Mouse (Mus musculus) spleen, adult 2 months (tissue): ENCODE data around the gene Rad51ap1. TPM values are rescaled to one million over a fixed set of nuclear protein-coding genes. Genes with fewer than 3 reads are reported as not detected.

Experiments used
- DNase-seq, 2 experiments: peaks; one replicate each; pipeline versions ENCODE4 v3.0.0 to v3.0.0-alpha.2; 2012 to 2021; ENCODE audit warnings: low spot score in 2 of 2, low read depth in 1 of 2
- H3K27ac ChIP-seq: fragments of 200-500 bp; 2 replicates; pipeline ENCODE4 v1.5.1; 2012; ENCODE audit warnings: low read length, inconsistent platforms; ENCODE audit not compliant: insufficient read depth
- H3K27me3 ChIP-seq: fragments of 200-500 bp; 2 replicates; pipeline ENCODE4 v1.6.1; 2012; ENCODE audit warnings: mild to moderate bottlenecking, moderate library complexity, low read length, inconsistent platforms; ENCODE audit not compliant: control insufficient read depth, insufficient read depth
- H3K36me3 ChIP-seq: fragments of 200-500 bp; 2 replicates; pipeline ENCODE4 v1.6.1; 2012; ENCODE audit warnings: mild to moderate bottlenecking, low read length, inconsistent platforms; ENCODE audit not compliant: control insufficient read depth, insufficient read depth
- H3K4me1 ChIP-seq: fragments of 200-500 bp; 2 replicates; pipeline ENCODE4 v1.6.1; 2011; ENCODE audit warnings: inconsistent platforms; ENCODE audit not compliant: control insufficient read depth, insufficient read depth, insufficient read length
- H3K4me3 ChIP-seq: fragments of 200-500 bp; 2 replicates; pipeline ENCODE4 v1.5.1; 2011; ENCODE audit warnings: mild to moderate bottlenecking, inconsistent platforms; ENCODE audit not compliant: insufficient read depth, insufficient read length; ENCODE audit errors: extremely low read depth
- CTCF ChIP-seq: fragments of 200-500 bp; IDR thresholded peaks from 2 replicates; pipeline ENCODE4 v1.5.1; 2011; ENCODE audit warnings: mild to moderate bottlenecking, inconsistent platforms; ENCODE audit not compliant: insufficient read depth, insufficient read length, insufficient replicate concordance; ENCODE audit errors: extremely low read depth
- POLR2A ChIP-seq: fragments of 200-500 bp; IDR thresholded peaks from 2 replicates; pipeline ENCODE4 v1.6.1; 2011; ENCODE audit warnings: low read depth, low read length, inconsistent platforms
- WGBS: fragments of 180-500 bp; shearing (Covaris S2); methylation state at CpG from one replicate; pipeline ENCODE4 v1.1.7; 2018; 5-methylcytosine and 5-hydroxymethylcytosine counted together
- polyA plus RNA-seq: library from polyadenylated mRNA; depleted of rRNA; stranded (reverse); fragments of >200 nt; gene quantifications from 2 replicates; pipeline ENCODE4 v1.2.3, GENCODE M21; 2012; rRNA removed

Gene Rad51ap1
- polyA plus RNA-seq, 1 experiment = 3.2 TPM

GRCm38 (mm10) chr6:126921111-126921881 is 18.1 kb downstream of the Rad51ap1 start, which contains the start of gene Dyrk4:
Dyrk4 (minus strand) TSS chr6:126921839.
- WGBS = 39% methylated on average over 21 of the region's 21 CpGs

GRCm38 (mm10) chr6:126914928-126915327 is 24.5 kb downstream of the Rad51ap1 start:
- Histone ChIP-seq H3K4me3 (no peak overlapping the region), H3K36me3 (no peaks in the 10 kb centered on the region), H3K27ac (no peak overlapping the region; the same call in 1 of the 2 replicates), H3K4me1 (peaks cover 5% of the 10 kb centered on the region; the same call in 1 of the 2 replicates), H3K27me3 (no peaks in the 10 kb centered on the region)
- TF ChIP-seq POLR2A (no peak), CTCF (no peak)
- 82% methylated on average over 5 of the region's 5 CpGs for WGBS
- DNase-seq = no peak

More at GRCm38 (mm10) chr6:126921111-126921881, 18.1 kb downstream of the Rad51ap1 start, which contains the start of gene Dyrk4:
- TF ChIP-seq POLR2A = no peak
- TF ChIP-seq CTCF = no peak
- no peak for DNase-seq
- H3K4me3 ChIP-seq = no peak within 1 kb of the TSS
- H3K36me3 ChIP-seq = no peaks in the 10 kb centered on the region
- no peaks in the 10 kb centered on the region for H3K4me1 ChIP-seq
- no peaks in the 10 kb centered on the region for H3K27me3 ChIP-seq
- H3K27ac ChIP-seq = no peak within 1 kb of the TSS

GRCm38 (mm10) chr6:126910727-126911126 is 28.7 kb downstream of the Rad51ap1 start:
- Histone ChIP-seq H3K36me3 (no peaks in the 10 kb centered on the region), H3K27me3 (no peaks in the 10 kb centered on the region), H3K4me3 (peak overlapping the region; percentile 32; the same call in 1 of the 2 replicates), H3K27ac (peak overlapping the region; percentile 58; the same call in 1 of the 2 replicates), H3K4me1 (peaks cover 5% of the 10 kb centered on the region; the same call in 1 of the 2 replicates)
- peak in 1 of 2 experiments; percentile 7 for DNase-seq
- 10% methylated on average over 4 of the region's 4 CpGs for WGBS
- TF ChIP-seq CTCF (no peak), POLR2A (no peak)

GRCm38 (mm10) chr6:126907876-126908275 is 31.5 kb downstream of the Rad51ap1 start:
- peaks cover 5% of the 10 kb centered on the region; the same call in 1 of the 2 replicates for H3K4me1 ChIP-seq
- 40% methylated on average over 3 of the region's 3 CpGs for WGBS
- TF ChIP-seq POLR2A (no peak), CTCF (no peak)
- H3K4me3 ChIP-seq = no peak overlapping the region
- no peak overlapping the region for H3K27ac ChIP-seq
- no peaks in the 10 kb centered on the region for H3K36me3 ChIP-seq
- DNase-seq = no peak
- no peaks in the 10 kb centered on the region for H3K27me3 ChIP-seq

GRCm38 (mm10) chr6:126907378-126907777 is 32.0 kb downstream of the Rad51ap1 start:
- TF ChIP-seq CTCF (no peak), POLR2A (no peak)
- H3K27me3 ChIP-seq = no peaks in the 10 kb centered on the region
- peaks cover 5% of the 10 kb centered on the region; the same call in 1 of the 2 replicates for H3K4me1 ChIP-seq
- H3K27ac ChIP-seq = no peak overlapping the region
- no peak for DNase-seq
- H3K4me3 ChIP-seq = no peak overlapping the region
- WGBS = 81% methylated on average over 4 of the region's 5 CpGs
- no peaks in the 10 kb centered on the region for H3K36me3 ChIP-seq

- WGBS = 12% methylated on average over 8 of the region's 8 CpGs
- no peaks in the 10 kb centered on the region for H3K36me3 ChIP-seq
- TF ChIP-seq CTCF (no peak), POLR2A (no peak)
- no peak for DNase-seq
- H3K4me1 ChIP-seq = no peaks in the 10 kb centered on the region
- no peak overlapping the region for H3K4me3 ChIP-seq
- H3K27ac ChIP-seq = no peak overlapping the region
- no peaks in the 10 kb centered on the region for H3K27me3 ChIP-seq
These were observed 62.3 kb downstream of the Rad51ap1 start for GRCm38 (mm10) chr6:126877118-126877517.

Other genes with a start within 250 kb of the Rad51ap1 start
- gene Kcna6, start 198.9 kb downstream of the Rad51ap1 start, polyA plus RNA-seq = 0.05 and 0.16 TPM in 2 replicates
- 34.2 and 35.2 TPM in 2 replicates for gene Ndufa9, start 90.5 kb downstream of the Rad51ap1 start, polyA plus RNA-seq
- gene Akap3, start 86.5 kb downstream of the Rad51ap1 start, polyA plus RNA-seq = not detected in 2 replicates
- 0.20 and 0.25 TPM in 2 replicates for gene Dyrk4, start 17.7 kb downstream of the Rad51ap1 start, polyA plus RNA-seq
- gene D6Wsu163e, start 375 bp upstream of the Rad51ap1 start, polyA plus RNA-seq = 3.0 and 4.4 TPM in 2 replicates
- gene Fgf6, start 76.0 kb upstream of the Rad51ap1 start, polyA plus RNA-seq = not detected in 2 replicates
- not detected in 2 replicates for gene Fgf23, start 133.3 kb upstream of the Rad51ap1 start, polyA plus RNA-seq
- gene Tigar, start 170.0 kb upstream of the Rad51ap1 start, polyA plus RNA-seq = 1.5 and 1.7 TPM in 2 replicates
- 47.7 and 55.7 TPM in 2 replicates for gene Ccnd2, start 212.6 kb upstream of the Rad51ap1 start, polyA plus RNA-seq